Mouse (Mus musculus) embryonic stem cell, embryonic (primary cell): Measurements from ENCODE around the gene Hyou1.

Source experiments
- CTCF ChIA-PET, 4 experiments: fragments of 300-600 bp in 2 of 4; fragments of 350-600 bp in 2 of 4; sonication (Branson Sonifier 250); formaldehyde crosslinking; loops; one replicate each; lab custom pipeline; 2022; ENCODE audit warnings: inconsistent platforms in 2 of 4; lab: Charles Lee
- POLR2A ChIA-PET, 4 experiments: fragments of 300-600 bp in 2 of 4; fragments of 350-600 bp in 2 of 4; sonication (Branson Sonifier 250); formaldehyde crosslinking; loops; one replicate each; lab custom pipeline; 2022; ENCODE audit warnings: antibody characterized with exemption in 4 of 4, inconsistent platforms in 1 of 4; lab: Charles Lee

The Hyou1 gene

GRCm38 (mm10) chr9:44376141-44376540, 3.1 kb upstream of the Hyou1 start:
- CTCF ChIA-PET, result no interaction called here
- POLR2A ChIA-PET, result interaction anchor here in 2 of 4 experiments (0.6 to 12.1 kb wide), 7 partner anchors 8 to 177 kb away, joined by 3 to 160 read pairs (median 13); partner anchors contain the start of genes H2afx (in 2 of the 2), Rps25 (in 1 of the 2), Trappc4 (in 1 of the 2) and Vps11 (in 1 of the 2)

- ChIA-PET CTCF (interaction anchor here in 2 of 4 experiments (0.6 to 1.3 kb wide), 4 partner anchors 13 to 1420 kb away, joined by 3 to 4 read pairs (median 3); partner anchors contain the start of gene Slc37a4 (in 1 of the 2)), POLR2A (interaction anchor here (0.6 to 12.1 kb wide), 15 partner anchors 11 to 128 kb away, joined by 3 to 160 read pairs (median 3); partner anchors contain the start of genes Vps11 (in 2 of the 4), H2afx (in 1 of the 4), Rps25 (in 1 of the 4) and Slc37a4 (in 1 of the 4))
These were observed 2.0 kb upstream of the Hyou1 start for GRCm38 (mm10) chr9:44377335-44377734.

- ChIA-PET CTCF (interaction anchor here in 3 of 4 experiments (0.9 to 2.0 kb wide), 11 partner anchors 10 to 284 kb away, joined by 3 to 29 read pairs (median 6); partner anchors contain the start of genes C2cd2l (in 1 of the 3), Ccdc84 (in 1 of the 3) and Vps11 (in 1 of the 3)), POLR2A (interaction anchor here in 3 of 4 experiments (0.5 to 12.1 kb wide), 66 partner anchors 10 to 389 kb away, joined by 3 to 160 read pairs (median 10); partner anchors contain the start of genes Cbl (in 3 of the 3), H2afx (in 3 of the 3), Hmbs (in 3 of the 3) and Slc37a4 (in 3 of the 3))
These were observed 1.0 kb upstream of the Hyou1 start for GRCm38 (mm10) chr9:44378153-44378730.

GRCm38 (mm10) chr9:44379862-44380261, 572 bp downstream of the Hyou1 start:
- POLR2A ChIA-PET, result interaction anchor here (0.6 to 12.1 kb wide), 77 partner anchors 8 to 388 kb away, joined by 3 to 160 read pairs (median 7); partner anchors contain the start of genes Vps11 (in 4 of the 4), Cbl (in 3 of the 4), Ccdc84 (in 3 of the 4) and H2afx (in 3 of the 4)

GRCm38 (mm10) chr9:44384596-44384995, 5.3 kb downstream of the Hyou1 start:
- CTCF ChIA-PET, result interaction anchor here in 3 of 4 experiments (0.5 to 1.3 kb wide), 4 partner anchors 23 to 664 kb away, joined by 3 to 4 read pairs (median 3); partner anchors contain the start of gene Vps11 (in 1 of the 3)

More at GRCm38 (mm10) chr9:44379862-44380261, 572 bp downstream of the Hyou1 start:
- CTCF ChIA-PET, result interaction anchor here (0.6 to 2.0 kb wide), 20 partner anchors 9 to 286 kb away, joined by 3 to 29 read pairs (median 4); partner anchors contain the start of genes Vps11 (in 3 of the 4), Bcl9l (in 1 of the 4), Ccdc84 (in 1 of the 4) and H2afx (in 1 of the 4)

GRCm38 (mm10) chr9:44387221-44387620, 7.9 kb downstream of the Hyou1 start:
- CTCF ChIA-PET, result interaction anchor here in 2 of 4 experiments (0.5 to 2.2 kb wide), 5 partner anchors 8 to 311 kb away, joined by 3 to 9 read pairs (median 4); partner anchors contain the start of genes Hyou1 (in 1 of the 2) and Vps11 (in 1 of the 2)
- POLR2A ChIA-PET, result interaction anchor here in 3 of 4 experiments (0.7 to 4.1 kb wide), 22 partner anchors 8 to 153 kb away, joined by 3 to 43 read pairs (median 6); partner anchors contain the start of genes Slc37a4 (in 3 of the 3), Ccdc84 (in 2 of the 3), H2afx (in 2 of the 3) and Hyou1 (in 2 of the 3)

More at GRCm38 (mm10) chr9:44384596-44384995, 5.3 kb downstream of the Hyou1 start:
- POLR2A ChIA-PET, result interaction anchor here in 3 of 4 experiments (0.6 to 12.1 kb wide), 21 partner anchors 9 to 79 kb away, joined by 3 to 160 read pairs (median 4); partner anchors contain the start of genes Vps11 (in 3 of the 3), Rps25 (in 2 of the 3), Slc37a4 (in 2 of the 3) and C2cd2l (in 1 of the 3)

- ChIA-PET POLR2A (interaction anchor here in 3 of 4 experiments (0.6 to 4.1 kb wide), 18 partner anchors 7 to 90 kb away, joined by 3 to 43 read pairs (median 5); partner anchors contain the start of genes H2afx (in 2 of the 3), Hyou1 (in 2 of the 3), Trappc4 (in 2 of the 3) and Hmbs (in 1 of the 3)), CTCF (interaction anchor here in 3 of 4 experiments (0.6 to 2.2 kb wide), 9 partner anchors 10 to 280 kb away, joined by 3 to 9 read pairs (median 5); partner anchors contain the start of genes Hyou1 (in 2 of the 3), C2cd2l (in 1 of the 3) and Vps11 (in 1 of the 3))
These were observed 10.0 kb downstream of the Hyou1 start for GRCm38 (mm10) chr9:44389273-44389672.

GRCm38 (mm10) chr9:44391466-44391865, 12.2 kb downstream of the Hyou1 start:
- CTCF ChIA-PET, result interaction anchor here in 2 of 4 experiments (1.0 kb wide), 2 partner anchors 12 to 27 kb away, joined by 3 to 4 read pairs; no protein-coding TSS in a partner anchor
- POLR2A ChIA-PET, result interaction anchor here in 2 of 4 experiments (0.6 to 4.2 kb wide), 5 partner anchors 12 to 54 kb away, joined by 3 to 19 read pairs (median 7); partner anchors contain the start of gene Hyou1 (in 2 of the 2)

GRCm38 (mm10) chr9:44396684-44397411, 17.6 kb downstream of the Hyou1 start, which contains the start of gene Slc37a4:
Gene Slc37a4 (plus strand): TSS chr9:44396852.
- CTCF ChIA-PET, result interaction anchor here in 3 of 4 experiments (0.5 to 1.2 kb wide), 6 partner anchors 19 to 280 kb away, joined by 3 to 8 read pairs (median 3); partner anchors contain the start of genes Ccdc84 (in 1 of the 3) and Vps11 (in 1 of the 3)
- POLR2A ChIA-PET, result interaction anchor here (0.5 to 7.2 kb wide), 54 partner anchors 8 to 659 kb away, joined by 3 to 101 read pairs (median 6); partner anchors contain the start of genes Ccdc84 (in 3 of the 4), H2afx (in 3 of the 4), Hyou1 (in 3 of the 4) and Rps25 (in 3 of the 4)

- ChIA-PET POLR2A (interaction anchor here in 3 of 4 experiments (0.6 to 7.2 kb wide), 26 partner anchors 9 to 353 kb away, joined by 3 to 101 read pairs (median 6); partner anchors contain the start of genes Ccdc84 (in 3 of the 3), H2afx (in 2 of the 3), Rps25 (in 2 of the 3) and Trappc4 (in 2 of the 3)), CTCF (interaction anchor here in 1 of 4 experiments (0.6 kb wide), 2 partner anchors 60 to 133 kb away, joined by 3 to 5 read pairs; no protein-coding TSS in a partner anchor)
These were observed 18.8 kb downstream of the Hyou1 start for GRCm38 (mm10) chr9:44398087-44398486.

- CTCF ChIA-PET, result interaction anchor here in 1 of 4 experiments (0.6 kb wide), 1 partner anchor 61 kb away, joined by 5 read pairs; no protein-coding TSS in a partner anchor
These were observed 19.3 kb downstream of the Hyou1 start for GRCm38 (mm10) chr9:44398551-44398950.

GRCm38 (mm10) chr9:44399114-44399794, 20.0 kb downstream of the Hyou1 start:
- POLR2A ChIA-PET, result interaction anchor here in 3 of 4 experiments (0.9 to 7.2 kb wide), 20 partner anchors 10 to 113 kb away, joined by 3 to 101 read pairs (median 4); partner anchors contain the start of genes Ccdc84 (in 2 of the 3), Hyou1 (in 2 of the 3), Rps25 (in 2 of the 3) and Trappc4 (in 2 of the 3)

More at GRCm38 (mm10) chr9:44398551-44398950, 19.3 kb downstream of the Hyou1 start:
- POLR2A ChIA-PET, result interaction anchor here in 3 of 4 experiments (0.6 to 7.2 kb wide), 25 partner anchors 10 to 353 kb away, joined by 3 to 101 read pairs (median 5); partner anchors contain the start of genes Ccdc84 (in 3 of the 3), H2afx (in 2 of the 3), Rps25 (in 2 of the 3) and Trappc4 (in 2 of the 3)

GRCm38 (mm10) chr9:44399795-44400114, 20.5 kb downstream of the Hyou1 start:
- CTCF ChIA-PET, result interaction anchor here in 1 of 4 experiments (0.6 kb wide), 1 partner anchor 285 kb away, joined by 8 read pairs; no protein-coding TSS in a partner anchor
- POLR2A ChIA-PET, result interaction anchor here in 2 of 4 experiments (0.9 to 7.2 kb wide), 13 partner anchors 10 to 65 kb away, joined by 3 to 101 read pairs (median 12); partner anchors contain the start of genes Ccdc84 (in 2 of the 2), Hyou1 (in 2 of the 2), Rps25 (in 2 of the 2) and Trappc4 (in 2 of the 2)

More at GRCm38 (mm10) chr9:44399114-44399794, 20.0 kb downstream of the Hyou1 start:
- CTCF ChIA-PET, result no interaction called here

- ChIA-PET CTCF (no interaction called here), POLR2A (interaction anchor here in 2 of 4 experiments (0.6 to 7.2 kb wide), 9 partner anchors 9 to 285 kb away, joined by 3 to 101 read pairs (median 5); partner anchors contain the start of genes Hyou1 (in 2 of the 2), Rps25 (in 2 of the 2), Trappc4 (in 2 of the 2) and Ccdc84 (in 1 of the 2))
These were observed 21.8 kb downstream of the Hyou1 start for GRCm38 (mm10) chr9:44401081-44401480.

GRCm38 (mm10) chr9:44405011-44405410, 25.7 kb downstream of the Hyou1 start:
- POLR2A ChIA-PET, result interaction anchor here (0.6 to 13.2 kb wide), 20 partner anchors 8 to 83 kb away, joined by 3 to 342 read pairs (median 6); partner anchors contain the start of genes Ccdc84 (in 3 of the 4), H2afx (in 2 of the 4), Hyou1 (in 2 of the 4) and Slc37a4 (in 2 of the 4)
- CTCF ChIA-PET, result interaction anchor here in 1 of 4 experiments (1.5 kb wide), 1 partner anchor 13 kb away, joined by 4 read pairs; the partner anchor contains the start of gene Ccdc84
